ENCODE assay signal across 9 mouse cellular contexts in genomic region chr9:115867277-115867676, GRCm38 (mm10). TPM values are rescaled to one million over a fixed set of nuclear protein-coding genes. Genes with fewer than 3 reads are reported as not detected.
A peak's percentile ranks its signal among the peaks of the same experiment; 100 is the strongest.
DNase-seq lines count a peak whose midpoint lies in the region; ATAC-seq and TF ChIP-seq lines count a peak whose summit lies in the region.
"Had no signal": no experiment of that assay in that cellular context is flagged by ENCODE, and none has a peak within 500 bp of the region (broad histone marks: within the 10 kb centered on the region; RNA-seq: fewer than 3 reads in every experiment).

No protein-coding gene starts in this region.

- no peak overlapping the region for H3K4me2 ChIP-seq in kidney, embryonic 15.5 days
- no peak overlapping the region for H3K4me2 ChIP-seq in forebrain, embryonic 15.5 days (replicated peaks)

- no peak for ATAC-seq in kidney, embryonic 15.5 days (replicated peaks; ENCODE audit: low FRiP score)
- ATAC-seq in forebrain, embryonic 15.5 days (replicated peaks) = no peak

- H3K4me1 ChIP-seq in kidney, embryonic 15.5 days = no peaks in the 10 kb centered on the region
- H3K4me1 ChIP-seq in forebrain, embryonic 15.5 days = no peaks in the 10 kb centered on the region
- H3K4me1 ChIP-seq in thymus, adult 2 months (replicated peaks; ENCODE audit: control insufficient read depth, insufficient read depth, low read length) = no peaks in the 10 kb centered on the region

- TF ChIP-seq CTCF in brain, embryonic 14.5 days (IDR thresholded peaks at IDR 0.05; ENCODE audit: borderline replicate concordance, extremely low read depth, insufficient read depth, insufficient read length) = no peak
- TF ChIP-seq CTCF in thymus, adult 2 months (IDR thresholded peaks at IDR 0.05; ENCODE audit: borderline replicate concordance, control insufficient read depth, extremely low read depth, insufficient read depth, low read length, poor library complexity) = no peak

- intact Hi-C loops in heart, postnatal 14 days (cut with DNase I) = loop anchor here (5.0 kb wide), 1 partner anchor 175 kb away; no protein-coding TSS in a partner anchor

- no peak overlapping the region for H3K27ac ChIP-seq in kidney, embryonic 15.5 days
- H3K27ac ChIP-seq in forebrain, embryonic 15.5 days (replicated peaks) = no peak overlapping the region
- H3K27ac ChIP-seq in thymus, adult 2 months (ENCODE audit: control insufficient read depth, insufficient read depth, low read length) = no peak overlapping the region
- H3K27ac ChIP-seq: liver, embryonic 14.5 days had no signal

- H3K27me3 ChIP-seq in kidney, embryonic 15.5 days = no peaks in the 10 kb centered on the region
- H3K27me3 ChIP-seq in forebrain, embryonic 15.5 days = no peaks in the 10 kb centered on the region
- no peaks in the 10 kb centered on the region for H3K27me3 ChIP-seq in thymus, adult 2 months (ENCODE audit: control insufficient read depth, insufficient read depth, low read length)

- TF ChIP-seq POLR2A in brain, embryonic 14.5 days (IDR thresholded peaks at IDR 0.05; ENCODE audit: borderline replicate concordance, extremely low read depth, insufficient read depth, insufficient read length, poor library complexity, severe bottlenecking) = no peak
- no peak for TF ChIP-seq POLR2A in thymus, adult 2 months (IDR thresholded peaks at IDR 0.05; ENCODE audit: control insufficient read depth, extremely low read depth, insufficient read depth, low read length, poor library complexity)

- no peak overlapping the region for H3K4me3 ChIP-seq in kidney, embryonic 15.5 days (replicated peaks)
- H3K4me3 ChIP-seq in forebrain, embryonic 15.5 days = no peak overlapping the region
- no peak overlapping the region for H3K4me3 ChIP-seq in thymus, adult 2 months (ENCODE audit: control insufficient read depth, insufficient read depth, low read length)

- H3K9ac ChIP-seq in kidney, embryonic 15.5 days = no peak overlapping the region
- no peak overlapping the region for H3K9ac ChIP-seq in forebrain, embryonic 15.5 days (replicated peaks)
- H3K9ac ChIP-seq: liver, embryonic 14.5 days had no signal

- peak; percentile 10 to 18 for DNase-seq in kidney, postnatal 36 days
- peak; percentile 26 for DNase-seq in ES-CJ7 (ENCODE audit: low read depth, low spot score)
- DNase-seq in brain, embryonic 14.5 days (ENCODE audit: low read depth) = peak; percentile 48
- peak; percentile 30 to 68 for DNase-seq in heart, postnatal 14 days
- no peak for DNase-seq in thymus, postnatal 25 days
- DNase-seq in thymus, adult 2 months = no peak

- H3K36me3 ChIP-seq in kidney, embryonic 15.5 days = no peaks in the 10 kb centered on the region
- no peaks in the 10 kb centered on the region for H3K36me3 ChIP-seq in forebrain, embryonic 15.5 days
- no peaks in the 10 kb centered on the region for H3K36me3 ChIP-seq in thymus, adult 2 months (ENCODE audit: control insufficient read depth, insufficient read depth, low read length)

- no peaks in the 10 kb centered on the region for H3K9me3 ChIP-seq in kidney, embryonic 15.5 days (replicated peaks)
- H3K9me3 ChIP-seq in forebrain, embryonic 15.5 days = no peaks in the 10 kb centered on the region

- WGBS in kidney, embryonic 15.5 days = 34% methylated on average over 2 of the region's 2 CpGs
- 32% methylated on average over 2 of the region's 2 CpGs for WGBS in forebrain, embryonic 15.5 days
- 72% methylated on average over 2 of the region's 2 CpGs for WGBS in thymus, adult 2 months

RNA-seq across cellular contexts. Expression of gene Gadl1, which starts 42.0 kb away (rescaled TPM):
- polyA plus RNA-seq in kidney, embryonic 15.5 days (2015; fragmentation: Nextera tagmentation; extraction: Ambion mirVana) = 0.30 and 0.51 TPM in 2 replicates
- 0.04 and 0.05 TPM in 2 replicates for polyA plus RNA-seq in brain, embryonic 14.5 days (2012; rRNA removed)
- under 1 TPM in 1 of 2 experiments, not detected in 1; 0.10 TPM for total RNA-seq in heart, postnatal 14 days (2021)
- 0.25 and 0.28 TPM in 2 replicates for polyA plus RNA-seq in forebrain, embryonic 15.5 days (2015; fragmentation: Nextera tagmentation; extraction: Ambion mirVana)
- polyA plus RNA-seq in thymus, adult 2 months (2012; rRNA removed) = 0.05 and 0.11 TPM in 2 replicates

Comparison
In these comparisons a context has a peak if more than half of its experiments do, and no peak if none do; other contexts are left out.
1. DNase-seq: peak in kidney, postnatal 36 days (2 of 2), ES-CJ7 (single experiment), brain, embryonic 14.5 days (single experiment) and heart, postnatal 14 days (2 of 2); none in thymus, postnatal 25 days (single experiment) and thymus, adult 2 months (single experiment).